Mouse (Mus musculus): Measurements from ENCODE around the gene Rbfox3.

DNA sequence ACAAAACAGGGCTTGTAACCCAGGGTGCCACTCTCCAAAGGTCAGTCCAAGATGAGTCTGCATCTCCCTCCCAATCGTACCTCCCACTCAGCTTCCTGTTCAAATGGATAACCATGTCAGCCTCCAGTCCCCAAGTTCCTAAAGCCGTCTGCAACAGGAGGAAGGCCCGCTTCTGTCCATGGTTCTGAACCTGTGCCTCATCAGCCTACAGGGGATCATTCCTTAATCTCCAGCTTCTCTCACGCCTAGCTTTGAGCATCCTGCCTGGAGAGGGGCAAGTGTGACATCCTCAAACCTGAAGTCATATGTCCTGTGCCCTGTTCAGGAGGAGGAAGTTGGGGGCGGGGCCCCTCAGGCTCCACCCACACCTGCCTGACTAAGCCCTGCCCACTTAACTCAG, 15.7 kb upstream of the Rbfox3 start:
- TF ChIP-seq GATA1 (IDR thresholded peaks at IDR 0.05; ENCODE audit: borderline replicate concordance, low read length) (no peak), FLI1 (IDR thresholded peaks at IDR 0.05; ENCODE audit: low read length) (no peak)
